Mouse (Mus musculus) forebrain, embryonic 12.5 days (tissue): ENCODE data around the gene Lig3. TPM values are rescaled to one million over a fixed set of nuclear protein-coding genes. Genes with fewer than 3 reads are reported as not detected.
"Not testable (repeated sequence)": the region's sequence is repeated elsewhere in the genome, so short reads cannot be mapped to it uniquely, and the experiment has no call there.

ENCODE experiments used
- ATAC-seq: fragments of 200-750 bp; cut with Nextera tagmentation; 2 replicates; pipeline ENCODE4 v1.8.0; 2017; ENCODE audit warnings: moderate TSS enrichment; ENCODE audit not compliant: low FRiP score
- H3K27ac ChIP-seq: fragments of 300-500 bp; sonication (generic); 2 replicates; pipeline ENCODE4 v1.5.1; 2016; ENCODE audit warnings: mild to moderate bottlenecking
- H3K27me3 ChIP-seq: fragments of 300-500 bp; sonication (generic); 2 replicates; pipeline ENCODE4 v1.6.1; 2016; ENCODE audit warnings: mild to moderate bottlenecking
- H3K36me3 ChIP-seq: fragments of 300-500 bp; sonication (generic); replicated peaks from 2 replicates; pipeline ENCODE4 v1.6.1; 2016; ENCODE audit warnings: mild to moderate bottlenecking
- H3K4me1 ChIP-seq: fragments of 300-500 bp; sonication (generic); 2 replicates; pipeline ENCODE4 v1.6.1; 2016
- H3K4me2 ChIP-seq: fragments of 300-500 bp; sonication (generic); 2 replicates; pipeline ENCODE4 v1.6.1; 2016; ENCODE audit warnings: mild to moderate bottlenecking, moderate library complexity
- H3K4me3 ChIP-seq: fragments of 300-500 bp; sonication (generic); replicated peaks from 2 replicates; pipeline ENCODE4 v1.5.1; 2016; ENCODE audit warnings: mild to moderate bottlenecking
- H3K9ac ChIP-seq: fragments of 300-500 bp; sonication (generic); 2 replicates; pipeline ENCODE4 v1.6.1; 2016; ENCODE audit warnings: mild to moderate bottlenecking
- H3K9me3 ChIP-seq: fragments of 300-500 bp; sonication (generic); 2 replicates; pipeline ENCODE4 v1.6.1; 2016
- WGBS: fragments of 180-500 bp; shearing (Covaris S2); methylation state at CpG from one replicate; pipeline ENCODE4 v1.1.7; 2016; 5-methylcytosine and 5-hydroxymethylcytosine counted together
- polyA plus RNA-seq: library from polyadenylated mRNA; unstranded; fragments of >200 nt; fragmentation: Nextera tagmentation; extraction: Ambion mirVana; gene quantifications from 2 replicates; pipeline ENCODE4 v1.2.1, GENCODE M21; 2016

Gene Lig3
- polyA plus RNA-seq, 1 experiment from 2014 or later = 53.6 TPM

DNA sequence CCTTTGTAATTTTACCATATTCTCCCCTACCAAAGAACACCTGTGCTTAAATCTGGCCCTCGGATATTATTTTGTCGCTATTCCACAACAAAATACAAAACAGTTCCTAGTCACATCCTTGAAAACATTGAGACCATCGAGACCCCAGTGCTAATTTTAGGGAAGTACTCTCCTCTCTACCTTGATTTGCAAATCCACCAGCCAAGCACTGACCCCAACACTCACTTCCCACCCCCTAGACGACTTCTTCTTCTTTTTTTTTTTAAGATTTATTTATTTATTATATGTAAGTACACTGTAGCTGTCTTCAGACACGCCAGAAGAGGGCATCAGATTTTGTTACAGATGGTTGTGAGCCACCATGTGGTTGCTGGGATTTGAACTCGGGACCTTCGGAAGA is 53.5 kb downstream of the Lig3 start:
- H3K36me3 ChIP-seq, H3K9ac ChIP-seq, H3K4me2 ChIP-seq, ATAC-seq, H3K4me3 ChIP-seq, H3K27ac ChIP-seq, H3K9me3 ChIP-seq, H3K27me3 ChIP-seq: not testable (repeated sequence)
- H3K4me1 ChIP-seq = peaks cover 43% of the 10 kb centered on the region
- WGBS = 91% methylated on average over 7 of the region's 7 CpGs

DNA sequence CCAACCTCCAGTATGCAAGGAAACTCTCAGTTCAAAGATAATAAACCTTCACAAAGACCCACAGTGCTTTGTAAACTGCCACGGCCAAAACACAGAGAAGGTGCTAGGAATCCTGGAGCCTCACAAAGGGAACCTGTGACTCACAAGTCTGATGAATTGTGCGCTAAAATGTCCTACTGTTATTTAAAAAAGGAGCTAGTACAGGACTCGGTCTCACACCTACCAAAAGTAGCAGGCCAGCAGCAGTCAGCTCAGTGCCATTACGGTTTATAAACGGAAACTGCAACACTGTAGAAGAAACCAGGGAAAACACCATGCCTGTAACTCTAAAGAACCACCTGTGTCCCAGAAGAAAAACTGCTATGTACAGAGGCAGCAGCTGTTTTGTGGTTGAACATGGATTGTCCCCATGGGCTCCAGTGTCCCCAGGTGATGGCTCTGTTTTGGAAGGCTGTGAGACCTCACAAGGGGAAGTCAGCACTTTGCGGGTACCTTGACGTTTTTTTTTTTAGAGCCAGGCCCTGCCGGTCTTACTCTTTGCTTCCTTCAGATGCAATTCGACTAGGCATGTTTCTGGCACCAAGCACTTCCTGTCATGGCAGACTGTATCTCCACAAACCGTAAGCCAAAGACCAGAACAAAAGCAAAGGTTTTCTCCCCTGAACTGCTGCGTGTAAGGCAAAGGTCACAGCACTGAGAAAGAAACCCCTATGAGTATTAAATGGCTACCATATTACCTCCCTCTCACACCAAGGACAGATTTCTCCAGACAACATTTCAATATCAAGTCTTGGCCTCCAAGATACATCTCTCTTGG is 54.9 kb downstream of the Lig3 start:
- Histone ChIP-seq H3K27me3 (0 out of 2 replicates have a peak, but pooled peaks cover 4% of the 10 kb centered on the region), H3K27ac (0 out of 2 replicates have a peak overlapping the region, but pooled peaks have one; percentile 54), H3K9me3 (no peaks in the 10 kb centered on the region), H3K9ac (no peak overlapping the region), H3K4me2 (no peak overlapping the region), H3K4me3 (no peak overlapping the region), H3K36me3 (no peaks in the 10 kb centered on the region), H3K4me1 (peaks cover 41% of the 10 kb centered on the region)
- ATAC-seq = no peak
- WGBS = 66% methylated on average over 11 of the region's 11 CpGs

DNA sequence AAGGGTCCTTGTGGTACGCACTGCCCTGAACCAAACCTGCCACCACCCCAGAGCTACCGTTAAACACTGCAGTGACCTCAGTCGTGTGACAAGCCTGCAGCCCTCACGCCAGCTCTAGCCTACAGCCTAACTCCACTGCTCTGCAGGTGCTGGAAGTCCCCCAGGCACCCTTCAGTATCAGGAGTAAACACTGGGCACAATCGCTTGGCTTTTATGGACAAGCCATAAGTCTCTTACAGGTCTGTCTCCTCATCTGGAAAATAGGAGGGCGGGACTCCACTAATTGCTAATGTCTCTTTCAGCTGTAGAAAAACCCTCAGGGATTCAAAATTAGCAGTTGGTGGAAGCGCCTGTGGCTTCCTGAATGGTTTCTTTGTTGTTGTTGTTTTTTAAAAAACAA is 56.3 kb downstream of the Lig3 start:
- ATAC-seq = no peak
- peaks cover 30% of the 10 kb centered on the region for H3K4me1 ChIP-seq
- no peaks in the 10 kb centered on the region for H3K9me3 ChIP-seq
- no peak overlapping the region for H3K9ac ChIP-seq
- H3K27me3 ChIP-seq = 0 out of 2 replicates have a peak, but pooled peaks cover 4% of the 10 kb centered on the region
- H3K4me3 ChIP-seq = no peak overlapping the region
- 25% methylated on average over 7 of the region's 7 CpGs for WGBS
- no peaks in the 10 kb centered on the region for H3K36me3 ChIP-seq
- H3K27ac ChIP-seq = 0 out of 2 replicates have a peak overlapping the region, but pooled peaks have one; percentile 56
- H3K4me2 ChIP-seq = no peak overlapping the region

DNA sequence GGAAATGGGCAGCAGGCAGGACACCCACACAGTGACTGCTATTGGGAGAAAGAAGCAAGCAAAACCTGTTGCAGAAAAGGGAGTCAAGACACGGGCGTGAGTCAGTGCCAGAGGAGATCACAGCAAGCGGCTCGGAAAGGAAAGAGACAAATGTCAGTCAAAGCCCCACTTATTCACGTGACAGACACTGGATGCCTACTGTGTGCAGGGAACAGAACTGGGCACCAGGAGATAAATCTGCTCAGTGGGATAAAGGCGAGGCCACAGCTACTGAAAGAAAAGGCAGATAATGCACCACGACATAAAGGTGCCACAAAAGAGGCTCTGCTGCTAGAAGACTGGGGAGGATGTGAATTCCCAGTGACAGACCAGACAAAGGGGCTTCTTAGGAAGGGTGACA is 56.9 kb downstream of the Lig3 start:
- Histone ChIP-seq H3K9ac (no peak overlapping the region), H3K27me3 (0 out of 2 replicates have a peak, but pooled peaks cover 4% of the 10 kb centered on the region), H3K4me1 (peaks cover 30% of the 10 kb centered on the region), H3K4me2 (no peak overlapping the region), H3K27ac (0 out of 2 replicates have a peak overlapping the region, but pooled peaks have one; percentile 56), H3K36me3 (no peaks in the 10 kb centered on the region), H3K9me3 (no peaks in the 10 kb centered on the region), H3K4me3 (no peak overlapping the region)
- ATAC-seq = no peak
- 12% methylated on average over 7 of the region's 7 CpGs for WGBS

DNA sequence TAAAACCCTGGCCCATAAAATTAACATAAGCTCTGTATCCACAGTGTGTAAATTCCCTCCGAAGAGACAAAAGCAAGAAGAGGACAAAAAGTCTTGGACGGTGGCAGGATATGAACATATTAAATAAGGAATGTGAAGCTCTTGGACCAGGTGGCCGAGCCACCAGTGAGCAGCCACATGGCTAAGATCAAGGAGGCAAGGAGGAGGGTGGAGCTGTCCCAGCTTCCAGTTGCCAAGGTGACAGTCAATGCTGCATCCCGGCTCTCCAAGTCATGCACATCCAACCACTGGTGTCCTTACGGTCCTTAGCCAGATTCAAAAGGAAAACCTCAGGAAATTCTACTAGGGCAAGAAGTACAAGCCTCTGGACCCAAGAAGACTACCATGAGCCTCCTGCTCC is 57.6 kb downstream of the Lig3 start:
- Histone ChIP-seq H3K9ac (no peak overlapping the region), H3K27me3 (0 out of 2 replicates have a peak, but pooled peaks cover 4% of the 10 kb centered on the region), H3K4me2 (no peak overlapping the region), H3K4me1 (peaks cover 30% of the 10 kb centered on the region), H3K4me3 (no peak overlapping the region), H3K36me3 (no peaks in the 10 kb centered on the region), H3K9me3 (no peaks in the 10 kb centered on the region), H3K27ac (no peak overlapping the region)
- ATAC-seq = no peak
- 61% methylated on average over 5 of the region's 5 CpGs for WGBS

DNA sequence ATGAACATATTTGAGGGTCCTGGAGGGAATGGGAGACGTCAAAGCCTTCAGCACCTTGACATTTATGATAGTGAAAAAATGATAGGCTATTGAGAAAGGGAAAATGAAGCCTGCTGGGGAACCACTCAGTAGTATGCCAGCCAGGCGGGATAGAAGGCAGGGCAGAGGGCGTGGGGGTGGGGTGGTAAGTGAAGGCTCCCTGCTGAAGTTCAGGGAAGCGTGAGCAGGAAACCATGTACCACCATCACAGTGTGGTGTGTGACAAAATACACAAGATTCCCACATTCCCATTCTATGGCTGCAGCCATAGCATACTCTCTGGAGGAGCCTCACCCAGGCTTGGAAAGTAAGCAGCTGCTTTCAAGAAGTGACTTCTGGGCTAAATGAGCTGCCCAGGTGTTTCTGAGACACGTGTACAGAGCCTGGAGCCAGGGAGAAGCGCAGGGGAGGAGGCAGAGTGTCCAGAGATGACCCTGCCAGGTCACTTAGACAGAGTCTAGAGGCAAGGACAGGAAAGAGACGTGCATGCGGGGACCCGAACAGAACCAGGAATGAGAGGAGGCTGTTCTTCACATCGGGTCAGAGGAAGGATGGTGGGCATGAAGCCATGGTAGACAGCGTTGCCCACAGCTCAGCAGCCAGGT is 64.0 kb downstream of the Lig3 start:
- Histone ChIP-seq H3K27ac (peak overlapping the region; percentile 50; the same call in 1 of the 2 replicates), H3K27me3 (0 out of 2 replicates have a peak, but pooled peaks cover 9% of the 10 kb centered on the region), H3K4me3 (no peak overlapping the region), H3K4me2 (0 out of 2 replicates have a peak overlapping the region, but pooled peaks have one; percentile 13), H3K4me1 (peaks cover 29% of the 10 kb centered on the region), H3K9ac (no peak overlapping the region), H3K36me3 (no peaks in the 10 kb centered on the region), H3K9me3 (no peaks in the 10 kb centered on the region)
- 75% methylated on average over 11 of the region's 11 CpGs for WGBS
- ATAC-seq = no peak

DNA sequence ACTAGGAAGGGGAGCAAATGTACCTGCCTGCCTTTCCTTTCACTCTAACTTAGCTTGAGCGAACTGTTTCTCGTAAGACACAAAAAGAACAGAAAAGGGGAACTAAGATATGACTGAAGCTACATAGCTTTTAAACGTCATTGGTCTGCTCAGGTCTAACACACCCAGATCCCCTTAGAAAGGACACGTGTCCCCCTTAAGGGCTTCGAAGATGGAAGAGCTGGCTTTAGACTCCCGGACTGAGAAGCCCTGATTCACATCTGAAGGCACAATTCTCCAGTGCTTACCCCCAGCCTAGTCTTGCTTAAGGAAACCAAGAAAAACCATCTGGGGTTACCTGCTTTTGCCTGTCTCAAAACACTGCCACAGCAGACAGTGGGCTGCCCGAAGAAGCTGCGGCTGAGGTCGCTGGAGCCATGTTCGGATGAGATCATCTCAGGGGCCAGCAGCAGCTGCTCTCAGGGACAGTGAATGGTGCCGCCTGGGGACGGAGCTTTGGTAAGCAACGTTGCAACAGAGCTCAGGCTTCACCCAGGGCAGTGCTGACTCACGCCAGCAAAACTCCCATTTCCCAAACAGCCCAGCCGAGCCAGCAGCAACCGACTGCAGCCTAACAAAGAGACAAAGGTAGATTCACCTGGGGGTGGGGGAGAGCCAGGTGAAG is 64.6 kb downstream of the Lig3 start:
- Histone ChIP-seq H3K27me3 (0 out of 2 replicates have a peak, but pooled peaks cover 9% of the 10 kb centered on the region), H3K4me1 (peaks cover 35% of the 10 kb centered on the region), H3K4me3 (no peak overlapping the region), H3K9me3 (no peaks in the 10 kb centered on the region), H3K4me2 (peak overlapping the region; percentile 35), H3K27ac (peak overlapping the region; percentile 50), H3K9ac (0 out of 2 replicates have a peak overlapping the region, but pooled peaks have one; percentile 25), H3K36me3 (no peaks in the 10 kb centered on the region)
- peak; percentile 74 for ATAC-seq
- 28% methylated on average over 16 of the region's 16 CpGs for WGBS

DNA sequence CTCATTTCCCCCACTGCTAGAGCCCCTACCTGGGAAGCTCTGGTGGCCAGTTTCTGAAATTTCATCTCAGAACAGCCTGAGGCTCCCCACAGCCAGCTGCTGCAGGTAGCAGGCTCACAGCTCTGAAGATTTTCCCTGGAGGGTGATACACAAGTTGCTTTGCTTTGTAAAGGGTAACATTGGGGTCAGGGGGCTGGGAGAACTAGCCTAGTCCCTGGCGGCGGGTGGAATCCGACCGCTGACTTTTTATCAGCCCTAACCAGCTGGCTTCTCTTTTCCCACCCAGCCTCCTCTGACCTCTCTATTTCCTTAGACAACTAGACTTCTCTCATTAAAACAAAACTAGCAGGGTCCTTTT is 65.2 kb downstream of the Lig3 start:
- Histone ChIP-seq H3K9ac (0 out of 2 replicates have a peak overlapping the region, but pooled peaks have one; percentile 25), H3K27me3 (0 out of 2 replicates have a peak, but pooled peaks cover 9% of the 10 kb centered on the region), H3K4me1 (peaks cover 40% of the 10 kb centered on the region), H3K4me3 (no peak overlapping the region), H3K4me2 (peak overlapping the region; percentile 35; the same call in 1 of the 2 replicates), H3K36me3 (no peaks in the 10 kb centered on the region), H3K27ac (peak overlapping the region; percentile 50; the same call in 1 of the 2 replicates), H3K9me3 (no peaks in the 10 kb centered on the region)
- ATAC-seq = no peak
- WGBS = 39% methylated on average over 4 of the region's 4 CpGs

DNA sequence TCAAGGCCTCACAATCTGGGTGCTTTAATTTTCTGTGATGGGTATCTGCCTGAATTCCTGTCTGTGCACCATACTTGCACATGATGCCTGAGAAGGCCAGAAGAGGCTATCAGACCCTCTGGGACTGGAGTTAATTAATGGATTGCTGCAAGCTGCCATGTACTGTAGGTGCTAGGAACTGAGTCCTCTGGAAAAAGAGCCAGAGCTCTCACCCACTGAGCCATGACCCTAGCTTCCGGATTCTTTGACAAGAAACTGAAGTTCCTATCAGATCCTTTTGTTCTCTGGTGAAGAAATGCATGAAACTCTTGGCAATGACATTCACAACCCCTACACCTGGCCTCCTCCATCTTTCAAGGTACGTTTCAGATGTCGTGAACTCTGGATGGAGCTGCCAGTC is 66.0 kb downstream of the Lig3 start:
- no peak for ATAC-seq
- Histone ChIP-seq H3K36me3 (no peaks in the 10 kb centered on the region), H3K27me3 (0 out of 2 replicates have a peak, but pooled peaks cover 9% of the 10 kb centered on the region), H3K4me1 (peaks cover 48% of the 10 kb centered on the region), H3K27ac (0 out of 2 replicates have a peak overlapping the region, but pooled peaks have one; percentile 16), H3K9ac (no peak overlapping the region), H3K9me3 (no peaks in the 10 kb centered on the region), H3K4me3 (no peak overlapping the region), H3K4me2 (no peak overlapping the region)
- 64% methylated on average over 3 of the region's 3 CpGs for WGBS

DNA sequence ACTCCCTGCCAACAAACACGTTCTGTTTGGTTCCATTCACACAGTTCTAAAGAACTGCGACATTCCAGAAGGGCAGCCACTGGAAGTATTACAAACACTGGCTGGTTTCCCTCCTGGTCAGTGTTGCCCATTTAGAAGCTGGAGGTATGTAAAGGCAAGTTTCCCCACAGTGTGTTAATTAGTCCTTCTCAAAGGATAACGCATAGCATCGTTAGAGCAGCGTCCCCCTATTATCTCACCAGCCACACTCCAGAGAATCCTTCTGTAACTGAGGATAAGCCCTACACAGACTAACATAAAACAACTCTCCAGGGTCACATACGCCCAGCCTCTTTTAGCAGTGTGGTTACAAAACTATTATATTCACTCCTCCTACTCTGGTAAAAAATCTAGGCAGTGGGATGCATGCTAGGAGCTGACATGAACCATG is 66.7 kb downstream of the Lig3 start:
- Histone ChIP-seq H3K9ac (no peak overlapping the region), H3K27ac (0 out of 2 replicates have a peak overlapping the region, but pooled peaks have one; percentile 16), H3K4me3 (no peak overlapping the region), H3K9me3 (no peaks in the 10 kb centered on the region), H3K36me3 (no peaks in the 10 kb centered on the region), H3K4me2 (no peak overlapping the region), H3K27me3 (0 out of 2 replicates have a peak, but pooled peaks cover 9% of the 10 kb centered on the region), H3K4me1 (peaks cover 51% of the 10 kb centered on the region)
- 11% methylated on average over 6 of the region's 6 CpGs for WGBS
- ATAC-seq = no peak

DNA sequence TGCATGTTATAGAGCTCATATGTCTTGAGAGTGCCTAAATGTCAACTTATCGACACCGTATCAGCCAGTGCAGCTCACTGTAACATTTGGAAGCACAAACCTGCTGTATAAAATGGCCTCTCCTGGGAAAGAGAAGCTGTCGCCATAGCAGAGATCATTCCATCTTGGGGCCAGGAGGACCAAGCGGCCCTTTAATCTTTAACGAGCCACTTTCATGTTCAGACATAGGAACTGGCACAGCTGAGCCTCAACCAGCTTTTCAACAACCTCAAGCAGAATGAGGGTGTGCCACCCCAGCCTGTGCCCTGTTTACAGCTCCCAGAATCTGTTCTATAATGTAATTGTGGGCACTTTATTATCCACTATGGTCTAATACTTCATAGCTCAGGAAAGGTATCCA is 69.4 kb downstream of the Lig3 start:
- no peak for ATAC-seq
- no peak overlapping the region for H3K4me2 ChIP-seq
- H3K4me1 ChIP-seq = peaks cover 45% of the 10 kb centered on the region
- 62% methylated on average over 5 of the region's 5 CpGs for WGBS
- 0 out of 2 replicates have a peak, but pooled peaks cover 2% of the 10 kb centered on the region for H3K27me3 ChIP-seq
- peak overlapping the region; percentile 42; the same call in 1 of the 2 replicates for H3K27ac ChIP-seq
- H3K36me3 ChIP-seq = no peaks in the 10 kb centered on the region
- H3K9me3 ChIP-seq = no peaks in the 10 kb centered on the region
- no peak overlapping the region for H3K9ac ChIP-seq
- H3K4me3 ChIP-seq = no peak overlapping the region

DNA sequence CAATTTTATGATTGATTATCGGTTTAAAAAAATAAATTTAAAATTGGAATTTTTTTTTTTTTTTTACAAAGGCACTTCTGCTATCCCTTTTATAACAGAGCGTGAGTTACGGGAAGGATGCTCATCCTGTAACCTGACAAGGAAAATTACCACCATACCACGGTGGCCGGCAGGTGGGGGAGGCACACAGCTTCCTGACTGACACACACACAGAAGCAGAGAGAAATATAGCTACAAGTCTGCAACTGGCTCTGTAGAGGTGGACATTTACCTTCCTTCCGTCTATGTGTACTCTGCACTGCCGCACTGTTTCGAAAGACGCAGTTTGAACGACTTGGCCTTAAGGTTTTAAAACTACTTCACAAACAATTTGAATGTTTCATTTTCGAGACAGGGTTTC is 71.2 kb downstream of the Lig3 start:
- Histone ChIP-seq H3K36me3 (no peaks in the 10 kb centered on the region), H3K27ac (no peak overlapping the region), H3K4me3 (no peak overlapping the region), H3K4me2 (no peak overlapping the region), H3K9me3 (no peaks in the 10 kb centered on the region), H3K27me3 (no peaks in the 10 kb centered on the region), H3K9ac (no peak overlapping the region), H3K4me1 (peaks cover 41% of the 10 kb centered on the region)
- WGBS = 92% methylated on average over 11 of the region's 11 CpGs
- no peak for ATAC-seq
